Mouse (Mus musculus) right cerebral cortex, postnatal 14 days (tissue): ENCODE measurements around the gene Ttc23.

Experiments used
- DNase-seq: peaks from one replicate; pipeline ENCODE4 v3.0.0; 2022

Ttc23 gene

GRCm38 (mm10) chr7:67755366-67755765, 108.2 kb downstream of the Ttc23 start:
- DNase-seq: no peak

- DNase-seq: no peak
Measured at GRCm38 (mm10) chr7:67756636-67757035, 109.4 kb downstream of the Ttc23 start.

DNA sequence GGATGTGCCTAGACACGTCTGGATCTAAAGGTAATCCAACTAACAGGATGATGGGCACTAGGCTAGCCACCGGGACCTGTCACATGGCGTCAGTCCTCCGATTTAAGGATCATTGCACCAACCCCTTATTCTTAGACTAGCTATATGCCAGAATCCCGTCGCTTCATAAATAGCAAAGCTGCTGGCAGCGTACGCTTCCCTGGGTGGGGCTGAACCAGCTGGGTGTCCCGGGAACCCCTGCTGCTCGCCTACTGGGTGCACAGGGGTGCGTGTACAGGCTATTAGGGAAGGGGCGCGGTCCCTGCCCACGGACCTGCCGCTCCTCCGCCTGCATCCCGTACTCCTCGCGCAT, 111.3 kb downstream of the Ttc23 start:
- no peak for DNase-seq

GRCm38 (mm10) chr7:67758858-67759628, 111.8 kb downstream of the Ttc23 start:
- peak; percentile 73 for DNase-seq

GRCm38 (mm10) chr7:67759629-67759995, 112.4 kb downstream of the Ttc23 start, which contains the start of gene Synm:
TSS of gene Synm (minus strand) at chr7:67759742.
- DNase-seq: peak; percentile 91

DNA sequence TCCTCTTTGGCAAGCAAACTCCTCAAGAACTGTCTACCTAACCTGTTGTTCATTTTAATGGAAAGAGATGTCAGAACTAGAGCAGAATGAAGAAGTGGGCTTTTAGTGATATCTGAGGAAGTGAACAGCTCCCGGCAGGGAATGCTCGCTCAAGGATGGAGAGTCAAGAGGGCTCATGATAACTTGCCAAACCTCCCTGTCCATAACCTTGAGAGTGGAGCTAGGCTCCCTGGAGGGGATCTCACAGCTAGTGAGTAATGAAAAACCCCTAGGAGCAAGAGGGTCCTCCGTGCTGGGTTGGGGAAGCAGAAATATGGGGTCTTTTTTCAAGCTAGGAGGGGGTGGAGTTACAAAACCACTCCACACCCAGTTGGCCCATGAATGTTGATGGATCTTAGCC, 116.4 kb downstream of the Ttc23 start:
- DNase-seq: no peak

DNA sequence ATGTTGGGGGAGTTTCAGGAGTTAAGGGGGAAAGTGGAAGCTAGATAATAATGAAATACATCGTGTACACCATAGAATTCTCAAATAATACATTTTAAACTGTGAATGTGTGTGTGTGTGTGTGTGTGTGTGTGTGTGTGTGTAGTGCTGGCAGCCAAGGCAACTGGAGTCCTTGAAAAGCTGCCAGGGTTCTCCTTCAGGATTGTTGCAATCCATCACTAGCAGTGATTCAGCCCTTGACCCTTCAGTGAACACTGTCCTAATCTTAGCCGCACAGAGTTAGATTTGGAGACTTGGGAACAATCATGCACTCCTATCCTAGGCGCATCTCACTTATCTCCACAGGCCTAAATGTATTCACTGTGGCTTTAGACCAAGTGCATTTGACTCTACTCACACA, 120.9 kb downstream of the Ttc23 start:
- DNase-seq: no peak

DNA sequence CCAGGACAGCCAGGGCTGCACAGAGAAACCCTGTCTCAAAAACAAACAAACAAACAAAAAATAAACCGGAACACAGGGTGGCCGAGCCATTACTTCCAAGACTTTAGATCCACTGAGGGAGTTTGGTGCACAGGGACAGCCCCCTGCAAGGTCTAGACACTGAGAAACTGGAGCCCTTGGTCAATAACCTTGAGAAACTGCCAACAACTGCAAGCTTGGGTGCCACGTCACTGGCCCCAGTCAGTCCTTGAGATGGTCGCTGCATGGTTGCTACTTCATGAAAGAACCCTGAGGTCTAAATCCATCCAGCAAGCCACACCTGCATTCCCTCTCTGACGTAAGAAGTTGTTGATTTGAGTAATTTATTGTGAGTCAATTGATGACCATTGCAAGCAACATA, 122.3 kb downstream of the Ttc23 start:
- DNase-seq: no peak

GRCm38 (mm10) chr7:67772231-67772630, 125.0 kb downstream of the Ttc23 start:
- no peak for DNase-seq

DNA sequence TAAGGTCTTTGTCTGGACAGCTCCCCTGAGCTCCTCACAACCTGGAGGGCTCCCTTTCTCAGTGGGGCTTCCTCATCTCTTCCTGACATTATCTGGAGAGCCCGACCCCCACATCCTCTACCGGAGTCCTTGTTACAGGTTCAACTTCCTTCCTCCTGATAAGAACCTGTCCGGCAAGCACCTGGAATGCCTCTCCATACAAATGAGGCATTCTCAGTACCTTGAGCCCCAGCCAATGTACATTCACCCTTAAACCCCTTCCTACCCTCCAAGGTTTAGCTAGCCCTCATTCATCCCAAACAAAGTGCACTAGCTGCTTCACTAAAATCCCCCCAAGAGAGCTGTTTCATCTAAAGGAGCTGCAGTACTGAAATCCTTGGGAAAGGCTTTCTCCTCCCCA, 128.4 kb downstream of the Ttc23 start:
- no peak for DNase-seq

GRCm38 (mm10) chr7:67776636-67777305, 129.6 kb downstream of the Ttc23 start:
- DNase-seq: no peak

- no peak for DNase-seq
Measured at GRCm38 (mm10) chr7:67787861-67788260, 140.7 kb downstream of the Ttc23 start.

DNA sequence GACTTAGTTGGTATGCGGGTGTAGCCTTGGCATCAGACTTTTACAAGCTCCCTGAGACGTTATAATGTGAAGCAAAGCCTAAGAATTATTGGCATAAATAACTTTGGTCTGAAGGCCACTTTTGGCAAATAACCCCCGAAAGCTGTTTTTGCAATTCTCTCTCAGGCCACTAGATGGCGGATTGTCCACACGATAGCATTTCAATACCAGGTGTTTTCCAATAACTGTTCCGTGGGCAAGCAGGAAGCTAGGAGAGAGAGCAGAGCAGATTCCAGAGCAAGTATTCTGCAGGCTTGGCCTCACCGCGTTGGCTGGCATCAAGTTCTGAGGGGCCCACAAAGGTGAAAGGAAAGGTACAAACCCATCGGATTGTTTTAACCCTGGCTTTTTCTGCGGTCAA, 141.5 kb downstream of the Ttc23 start:
- peak; percentile 53 for DNase-seq

DNA sequence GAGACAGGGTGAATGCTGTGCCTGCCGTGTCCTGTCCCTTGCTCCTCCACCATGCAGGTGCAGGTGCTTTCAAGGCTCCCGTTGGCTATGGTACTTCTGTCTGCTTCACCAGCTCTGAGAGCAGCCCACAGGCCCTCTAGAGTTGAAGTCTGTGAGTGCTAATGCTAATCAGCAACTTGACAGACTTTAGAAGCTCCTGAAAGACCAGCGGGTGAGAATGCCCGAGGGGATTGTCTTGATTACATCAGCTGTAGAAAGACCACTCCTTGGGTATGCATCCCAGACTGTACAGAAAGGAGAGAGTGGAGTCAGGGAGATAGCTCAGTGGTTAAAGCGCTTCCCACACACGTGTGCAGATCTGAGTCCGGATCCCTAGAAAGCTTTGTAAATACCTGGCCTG, 144.0 kb downstream of the Ttc23 start:
- DNase-seq: no peak

GRCm38 (mm10) chr7:67793449-67793848, 146.2 kb downstream of the Ttc23 start:
- DNase-seq: no peak

DNA sequence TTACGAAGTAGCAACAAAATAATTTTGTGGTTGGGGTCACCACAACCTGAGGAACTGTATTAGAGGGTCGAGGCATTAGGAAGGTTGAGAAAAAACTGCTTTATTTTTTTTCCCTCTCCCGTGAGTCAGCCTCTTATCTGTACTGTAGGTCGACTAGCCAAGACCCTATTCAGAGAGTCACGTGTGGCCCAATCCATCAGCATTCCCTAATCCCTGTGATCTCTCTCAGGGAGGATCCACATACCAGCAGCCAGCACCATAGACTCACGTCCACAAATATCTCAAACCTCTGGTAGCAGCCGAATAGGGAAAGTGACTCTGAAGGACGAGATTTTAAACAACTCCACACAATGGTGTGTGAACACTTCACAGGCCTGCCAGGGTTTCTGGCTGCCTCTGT, 149.9 kb downstream of the Ttc23 start:
- no peak for DNase-seq

- DNase-seq: no peak
Measured at GRCm38 (mm10) chr7:67798476-67798875, 151.3 kb downstream of the Ttc23 start.

DNA sequence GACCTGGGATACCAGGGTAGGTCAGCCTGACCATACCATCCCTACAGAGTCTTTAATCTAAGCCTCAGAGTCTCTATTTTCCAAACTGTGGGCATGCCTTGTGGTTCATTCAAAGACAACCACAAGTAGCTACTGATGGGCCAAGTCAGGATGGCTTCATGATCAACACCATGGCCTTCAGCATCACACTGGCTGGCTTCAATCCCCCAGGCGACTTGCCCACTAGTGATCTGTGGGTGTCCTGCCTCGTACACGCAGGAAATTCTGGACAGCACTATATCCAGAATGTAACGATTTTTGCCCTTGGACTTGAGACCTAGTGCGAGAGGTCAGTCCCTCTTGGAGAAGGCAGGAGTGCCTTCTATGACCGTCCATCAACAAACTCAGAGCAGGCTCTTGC, 153.3 kb downstream of the Ttc23 start:
- DNase-seq: no peak

- no peak for DNase-seq
Measured at GRCm38 (mm10) chr7:67801022-67801421, 153.8 kb downstream of the Ttc23 start.

GRCm38 (mm10) chr7:67803015-67803856, 156.0 kb downstream of the Ttc23 start:
- peak; percentile 78 for DNase-seq

- no peak for DNase-seq
Measured at GRCm38 (mm10) chr7:67803857-67804215, 156.6 kb downstream of the Ttc23 start.
